ENCODE assay signal across 8 mouse cellular contexts in genomic region chr12:34664758-34665157, GRCm38 (mm10).
DNase-seq lines count a peak whose midpoint lies in the region; ATAC-seq and TF ChIP-seq lines count a peak whose summit lies in the region.
"Had no signal": no experiment of that assay in that cellular context is flagged by ENCODE, and none has a peak within 500 bp of the region (broad histone marks: within the 10 kb centered on the region; RNA-seq: fewer than 3 reads in every experiment).

No protein-coding gene starts in this region.

- H3K27me3 ChIP-seq in ES-Bruce4 (ENCODE audit: control insufficient read depth, insufficient read depth, low read length, poor library complexity, severe bottlenecking) = no peaks in the 10 kb centered on the region
- H3K27me3 ChIP-seq: liver, embryonic 15.5 days had no signal

- ATAC-seq in megakaryocyte, adult 5-6 weeks (ENCODE audit: poor library complexity, severe bottlenecking) = peak; percentile 84

- TF ChIP-seq EP300 in ES-Bruce4 (IDR thresholded peaks at IDR 0.05; ENCODE audit: insufficient read depth, low read depth, low read length) = no peak

- H3K9me3 ChIP-seq in ES-Bruce4 (replicated peaks; ENCODE audit: control insufficient read depth, insufficient read depth, low read length, poor library complexity, severe bottlenecking) = no peaks in the 10 kb centered on the region
- H3K9me3 ChIP-seq: liver, embryonic 15.5 days had no signal

- no peak for TF ChIP-seq POLR2A in ES-Bruce4 (IDR thresholded peaks at IDR 0.05; ENCODE audit: insufficient read depth, low read length)

- H3K36me3 ChIP-seq in ES-Bruce4 (ENCODE audit: control insufficient read depth, insufficient read depth, low read length, poor library complexity, severe bottlenecking) = no peaks in the 10 kb centered on the region
- H3K36me3 ChIP-seq: liver, embryonic 15.5 days had no signal

- peak; percentile 58 to 62 for DNase-seq in adrenal gland, adult 18-20 months (ENCODE audit: low spot score in 2 of 2)
- DNase-seq in embryo, embryonic 10.5 days (ENCODE audit: low spot score) = peak; percentile 89
- DNase-seq in gastrocnemius, postnatal 4 days (ENCODE audit: low spot score in 2 of 2) = peak; percentile 26 to 58
- DNase-seq in layer of hippocampus, adult 9-10 months (ENCODE audit: low spot score) = peak; percentile 92
- DNase-seq in right cerebral cortex, postnatal 4 days = peak; percentile 78

- TF ChIP-seq CTCF in ES-Bruce4 (IDR thresholded peaks at IDR 0.05; ENCODE audit: low read depth, low read length) = peak; percentile 27

- H3K27ac ChIP-seq in ES-Bruce4 (ENCODE audit: insufficient read depth, low read length) = no peak overlapping the region
- H3K27ac ChIP-seq: liver, embryonic 15.5 days had no signal

- no peak overlapping the region for H3K4me3 ChIP-seq in ES-Bruce4 (ENCODE audit: low read depth, low read length)
- H3K4me3 ChIP-seq: liver, embryonic 15.5 days had no signal

- H3K4me1 ChIP-seq in ES-Bruce4 (ENCODE audit: control insufficient read depth, insufficient read depth, low read length) = no peaks in the 10 kb centered on the region
- H3K4me1 ChIP-seq: liver, embryonic 15.5 days had no signal

- no peak overlapping the region for H3K9ac ChIP-seq in ES-Bruce4 (ENCODE audit: low read depth, poor library complexity, severe bottlenecking)
- H3K9ac ChIP-seq: liver, embryonic 15.5 days had no signal

Comparison
In these comparisons a context has a peak if more than half of its experiments do, and no peak if none do; other contexts are left out.
1. DNase-seq: peak in every context shown above with its lines; median percentile 92 in layer of hippocampus, adult 9-10 months; 89 in embryo, embryonic 10.5 days; 78 in right cerebral cortex, postnatal 4 days; 60 in adrenal gland, adult 18-20 months; 42 in gastrocnemius, postnatal 4 days.